Mouse (Mus musculus): ENCODE data around the gene Rnf10.

The Rnf10 gene

GRCm38 (mm10) chr5:115235786-115236263 is 36.9 kb downstream of the Rnf10 start, which contains the start of gene Pop5:
Gene Pop5 (plus strand): TSS chr5:115235836.
- DNase-seq (ENCODE audit: low spot score in 2 of 2), result peak; percentile 75 to 81

GRCm38 (mm10) chr5:115235323-115235771 is 37.4 kb downstream of the Rnf10 start:
- peak; percentile 48 to 61 for DNase-seq (ENCODE audit: low spot score in 2 of 2)

DNA sequence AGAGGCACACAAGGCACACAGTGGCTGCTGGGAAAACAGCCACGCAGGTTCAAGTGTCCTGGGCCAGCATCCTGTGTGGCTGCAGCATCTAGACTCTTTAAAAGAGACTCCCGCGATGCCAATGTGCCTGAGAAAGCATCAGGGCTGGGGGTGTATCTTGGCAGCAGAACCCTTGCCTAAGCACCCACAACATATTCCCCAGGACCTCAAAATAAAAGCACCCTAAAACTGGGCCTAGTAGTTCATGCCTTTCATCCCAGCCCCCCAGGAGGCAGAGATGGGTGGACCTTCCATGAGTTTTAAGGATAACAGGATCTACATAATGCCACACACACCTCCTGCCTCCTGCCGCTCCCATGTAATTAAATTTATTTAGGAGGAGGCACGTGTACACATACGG is 38.2 kb downstream of the Rnf10 start:
- no peak for DNase-seq (ENCODE audit: low spot score in 2 of 2)

GRCm38 (mm10) chr5:115233031-115233780 is 39.5 kb downstream of the Rnf10 start:
- no peak for DNase-seq (ENCODE audit: low spot score in 2 of 2)

DNA sequence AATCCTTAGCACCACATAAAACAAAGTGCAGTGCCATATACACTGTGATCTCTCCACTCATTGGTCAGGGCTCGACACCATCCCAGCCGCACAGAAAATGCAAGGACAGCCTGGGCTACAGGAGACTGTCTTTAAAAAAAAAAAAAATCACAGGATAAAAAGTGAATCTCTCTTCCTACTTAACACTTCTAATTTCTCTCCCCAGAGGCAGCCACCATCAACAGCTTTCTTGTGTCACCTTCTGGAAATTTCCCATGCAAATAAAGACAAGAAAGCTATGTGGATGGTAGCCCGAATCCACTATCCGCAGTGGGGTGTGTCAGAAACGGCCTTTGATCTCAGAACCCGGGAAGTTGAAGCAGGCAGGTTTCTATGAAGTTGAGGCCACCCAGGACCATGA is 40.2 kb downstream of the Rnf10 start:
- DNase-seq (ENCODE audit: low spot score in 2 of 2), result no peak

DNA sequence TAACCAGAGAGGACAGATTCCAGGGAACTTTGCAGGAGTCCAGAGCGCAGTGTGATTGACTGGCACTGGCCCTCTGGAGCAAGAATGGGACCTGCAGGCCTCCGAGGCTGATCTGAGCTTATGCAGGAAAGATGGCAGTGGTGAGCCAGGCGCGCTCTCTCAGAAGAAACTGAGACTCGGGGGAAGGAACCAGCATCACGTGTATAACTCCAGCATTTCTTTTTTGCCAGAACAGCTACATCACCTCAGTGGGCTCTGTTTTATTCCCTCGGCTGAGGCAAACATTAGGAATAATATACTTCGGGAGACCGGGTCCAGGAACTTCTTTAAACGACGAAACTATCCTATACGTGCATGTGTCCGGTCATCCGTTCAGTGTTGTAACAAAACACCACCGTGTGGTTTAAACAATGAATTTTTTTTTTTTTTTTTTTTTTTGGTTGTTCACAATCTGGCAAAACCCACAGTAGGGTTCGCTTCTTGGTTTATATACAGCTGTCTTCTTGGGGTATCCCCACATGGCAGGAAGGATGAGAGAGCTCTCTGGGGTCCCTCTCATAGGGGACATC is 41.1 kb downstream of the Rnf10 start:
- no peak for DNase-seq (ENCODE audit: low spot score in 2 of 2)

GRCm38 (mm10) chr5:115230830-115231551 is 41.7 kb downstream of the Rnf10 start:
- no peak for DNase-seq (ENCODE audit: low spot score in 2 of 2)

DNA sequence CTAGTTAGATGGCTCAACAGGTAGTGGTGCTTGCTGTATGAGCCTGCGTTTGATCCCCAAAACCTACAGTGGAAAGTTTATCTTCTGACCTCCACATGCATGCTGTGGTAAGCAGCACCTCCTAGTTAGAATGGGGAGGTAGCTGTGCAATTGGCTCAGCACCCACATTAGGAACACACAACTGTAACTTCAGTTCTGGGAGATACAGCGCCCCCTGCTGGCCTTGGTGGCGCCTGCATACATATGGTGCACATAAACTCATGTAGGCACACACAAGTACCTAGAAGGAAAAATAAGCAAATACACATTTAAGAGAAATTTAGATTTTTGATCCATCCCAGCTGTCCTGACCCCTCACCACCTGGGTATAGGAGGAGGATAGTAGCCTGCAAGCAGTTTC is 50.2 kb downstream of the Rnf10 start:
- no peak for DNase-seq (ENCODE audit: low spot score in 2 of 2)

- no peak for DNase-seq (ENCODE audit: low spot score in 2 of 2)
Observed at GRCm38 (mm10) chr5:115220931-115221640, 51.6 kb downstream of the Rnf10 start.

GRCm38 (mm10) chr5:115217998-115218397 is 54.7 kb downstream of the Rnf10 start:
- no peak for DNase-seq (ENCODE audit: low spot score in 2 of 2)

DNA sequence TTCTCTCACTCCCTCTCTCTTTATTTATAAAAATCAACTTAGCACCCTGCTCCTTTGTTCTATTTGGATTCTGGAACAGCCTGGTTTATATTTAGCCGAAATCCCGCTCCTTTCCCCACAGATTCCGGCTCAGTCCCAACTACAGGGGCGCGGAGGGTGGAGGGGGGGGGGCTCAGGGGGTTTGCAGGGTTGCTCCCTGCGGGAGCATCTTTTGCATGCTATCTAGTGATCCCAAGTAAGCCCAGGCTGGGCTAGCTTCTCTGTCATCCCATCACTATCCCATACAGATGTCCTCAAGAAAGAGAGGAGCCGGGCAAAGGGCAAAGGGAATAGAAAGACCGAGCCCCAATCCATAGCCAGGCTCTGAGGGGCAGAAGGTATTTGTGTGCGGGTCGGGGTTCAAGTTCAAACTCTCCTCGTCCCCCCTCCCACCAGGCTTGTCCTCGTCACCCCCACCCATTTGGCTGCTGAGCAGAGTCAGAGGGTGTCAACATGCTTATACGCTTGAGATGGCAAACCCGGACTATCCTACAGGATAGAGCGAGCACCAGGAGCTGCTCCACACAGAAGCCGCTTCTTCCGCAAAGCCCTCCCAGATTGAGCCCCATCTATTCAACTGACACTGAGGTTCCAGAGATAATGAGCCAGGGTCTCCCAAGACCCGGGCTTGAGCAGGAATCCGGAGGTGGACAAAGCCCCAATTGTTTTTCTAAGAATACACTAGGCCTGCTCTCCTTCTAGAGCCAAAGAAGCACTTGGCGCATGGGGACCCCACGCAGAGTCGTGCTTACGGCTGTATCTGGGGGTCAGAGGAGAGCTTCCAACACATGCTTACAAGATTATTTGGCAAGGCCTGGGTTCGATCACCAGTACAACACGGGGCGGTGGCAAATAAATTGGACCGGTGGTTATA is 57.2 kb downstream of the Rnf10 start:
- DNase-seq (ENCODE audit: low spot score in 2 of 2), result no peak

GRCm38 (mm10) chr5:115214864-115215263 is 57.8 kb downstream of the Rnf10 start:
- DNase-seq (ENCODE audit: low spot score in 2 of 2), result no peak

GRCm38 (mm10) chr5:115212861-115213260 is 59.8 kb downstream of the Rnf10 start:
- DNase-seq (ENCODE audit: low spot score in 2 of 2), result no peak

DNA sequence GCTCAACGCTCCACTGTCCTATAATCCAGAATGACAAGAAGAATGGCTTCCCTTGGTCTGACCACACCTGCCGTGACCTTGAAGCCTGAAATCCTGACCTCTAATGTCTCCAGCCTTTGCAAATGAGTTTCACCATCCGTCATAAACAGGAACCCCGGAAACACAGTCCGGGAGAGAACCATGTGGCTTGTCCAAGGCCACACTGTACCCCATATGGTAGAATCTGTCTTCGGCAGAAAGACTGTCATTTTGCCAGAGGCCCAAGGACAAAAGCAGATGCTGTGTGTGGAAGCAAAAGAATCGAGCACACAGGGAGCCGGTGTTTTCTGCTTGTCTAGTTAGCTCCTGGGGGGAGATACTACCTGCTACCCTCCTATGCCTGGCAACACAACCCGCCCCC is 60.2 kb downstream of the Rnf10 start:
- DNase-seq (ENCODE audit: low spot score in 2 of 2), result no peak

DNA sequence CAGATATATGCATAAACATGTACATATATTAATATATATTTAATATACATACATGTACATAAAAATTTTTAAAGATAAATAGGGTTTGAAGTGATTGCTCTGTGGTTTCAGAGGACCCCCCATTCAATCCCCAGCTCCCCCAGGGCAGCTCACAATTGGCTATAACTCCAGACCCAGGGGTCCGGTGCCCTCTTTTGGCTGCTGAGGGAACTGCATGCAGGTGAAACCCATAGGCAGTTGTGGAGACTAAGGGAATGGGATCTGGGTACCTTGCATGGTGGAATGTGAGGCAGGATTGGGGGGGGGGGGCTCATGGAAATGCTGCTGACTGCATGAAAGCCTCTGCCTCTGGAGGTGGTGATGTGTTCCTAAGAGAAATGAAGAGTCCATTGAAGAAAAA is 62.3 kb downstream of the Rnf10 start:
- no peak for DNase-seq (ENCODE audit: low spot score in 2 of 2)

DNA sequence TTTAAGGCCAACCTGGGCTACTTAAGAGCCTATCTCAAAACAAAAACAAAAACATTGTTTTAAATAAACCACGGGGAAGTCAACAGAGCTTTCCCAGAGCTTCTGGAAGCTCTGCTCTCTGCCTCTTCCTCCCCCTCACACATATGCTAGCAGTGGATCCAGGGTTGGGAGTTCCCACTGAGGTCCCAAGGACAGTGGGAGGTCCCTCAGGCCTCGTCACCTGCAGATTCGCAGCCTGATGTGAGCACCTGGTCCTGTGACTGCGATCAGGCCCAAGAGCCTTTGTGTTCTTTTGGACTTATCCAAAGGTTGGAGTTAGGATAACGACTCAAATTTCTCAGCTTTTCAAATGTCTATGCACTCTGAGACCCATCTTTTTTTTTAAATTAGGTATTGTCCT is 64.1 kb downstream of the Rnf10 start:
- DNase-seq (ENCODE audit: low spot score in 2 of 2), result no peak

DNA sequence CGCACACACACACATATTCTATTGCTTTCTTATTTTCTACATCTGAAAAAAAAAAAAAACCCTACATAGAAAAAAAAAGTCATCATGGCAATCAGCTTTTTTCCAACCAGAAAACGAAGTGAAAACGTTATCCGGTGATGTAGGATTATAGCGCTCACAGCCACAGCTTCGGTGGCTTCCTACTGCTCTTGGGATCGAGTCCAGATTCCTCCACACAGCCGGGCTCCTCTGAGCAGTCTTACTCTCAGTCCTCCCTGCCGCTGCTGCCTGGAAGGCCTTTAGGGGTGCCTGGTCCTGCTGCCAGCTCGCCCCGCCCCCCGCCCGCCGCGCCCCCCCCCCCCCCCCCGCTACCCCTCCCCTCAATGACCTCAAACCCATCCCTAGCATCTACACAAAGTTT is 64.8 kb downstream of the Rnf10 start:
- DNase-seq (ENCODE audit: low spot score in 2 of 2), result no peak

- no peak for DNase-seq (ENCODE audit: low spot score in 2 of 2)
Observed at GRCm38 (mm10) chr5:115207244-115207643, 65.5 kb downstream of the Rnf10 start.

GRCm38 (mm10) chr5:115204562-115205311 is 68.0 kb downstream of the Rnf10 start:
- peak in 1 of 2 experiments; percentile 19 for DNase-seq (ENCODE audit: low spot score in 2 of 2)
